Mouse (Mus musculus) midbrain, embryonic 16.5 days (tissue): ENCODE measurements around the gene Fhdc1. TPM values are rescaled to one million over a fixed set of nuclear protein-coding genes. Genes with fewer than 3 reads are reported as not detected.

Experiments
- ATAC-seq: fragments of 200-750 bp; cut with Nextera tagmentation; 2 replicates; pipeline ENCODE4 v1.8.0; 2017; ENCODE audit warnings: moderate TSS enrichment
- H3K27ac ChIP-seq: fragments of 300-500 bp; sonication (generic); 2 replicates; pipeline ENCODE4 v1.5.1; 2014; ENCODE audit warnings: mild to moderate bottlenecking, low read length, mixed read lengths
- H3K27me3 ChIP-seq: fragments of 300-500 bp; sonication (generic); 2 replicates; pipeline ENCODE4 v1.6.1; 2014; ENCODE audit warnings: low read depth, low read length, mixed read lengths; ENCODE audit not compliant: control insufficient read depth, insufficient read depth
- H3K36me3 ChIP-seq: fragments of 300-500 bp; sonication (generic); 2 replicates; pipeline ENCODE4 v1.6.1; 2014; ENCODE audit warnings: mild to moderate bottlenecking, low read length, moderate library complexity, mixed read lengths; ENCODE audit not compliant: control insufficient read depth, insufficient read depth
- H3K4me1 ChIP-seq: fragments of 300-500 bp; sonication (generic); 2 replicates; pipeline ENCODE4 v1.6.1; 2014; ENCODE audit warnings: mild to moderate bottlenecking, low read length, mixed read lengths; ENCODE audit not compliant: control insufficient read depth, insufficient read depth
- H3K4me2 ChIP-seq: fragments of 300-500 bp; sonication (generic); 2 replicates; pipeline ENCODE4 v1.6.1; 2014; ENCODE audit warnings: mild to moderate bottlenecking, low read length, mixed read lengths
- H3K4me3 ChIP-seq: fragments of 300-500 bp; sonication (generic); 2 replicates; pipeline ENCODE4 v1.5.1; 2014; ENCODE audit warnings: low read depth, mild to moderate bottlenecking, low read length, moderate library complexity, mixed read lengths
- H3K9ac ChIP-seq: fragments of 300-500 bp; sonication (generic); 2 replicates; pipeline ENCODE4 v1.6.1; 2014; ENCODE audit warnings: low read depth, low read length, mixed read lengths
- H3K9me3 ChIP-seq: fragments of 300-500 bp; sonication (generic); replicated peaks from 2 replicates; pipeline ENCODE4 v1.6.1; 2014; ENCODE audit warnings: mild to moderate bottlenecking, low read length, mixed read lengths; ENCODE audit not compliant: control insufficient read depth, poor library complexity, severe bottlenecking
- WGBS: fragments of 180-500 bp; shearing (Covaris S2); extraction: QIAGEN DNeasy Blood & Tissue Kit; methylation state at CpG from one replicate; pipeline ENCODE4 v1.1.7; 2014; 5-methylcytosine and 5-hydroxymethylcytosine counted together
- polyA plus RNA-seq: library from polyadenylated mRNA; unstranded; fragments of >200 nt; fragmentation: Nextera tagmentation; extraction: Ambion mirVana; gene quantifications from 2 replicates; pipeline ENCODE4 v1.2.1, GENCODE M21; 2015

Gene Fhdc1
- polyA plus RNA-seq, 1 experiment from 2014 or later: 3.5 TPM

- no peak for ATAC-seq
Measured at GRCm38 (mm10) chr3:84467419-84468110, 12.7 kb downstream of the Fhdc1 start.

GRCm38 (mm10) chr3:84465822-84466500 is 14.3 kb downstream of the Fhdc1 start:
- H3K4me3 ChIP-seq: no peak overlapping the region
- WGBS: 76% methylated on average over 6 of the region's 6 CpGs
- H3K27ac ChIP-seq: no peak overlapping the region
- no peak for ATAC-seq
- no peak overlapping the region for H3K9ac ChIP-seq
- no peaks in the 10 kb centered on the region for H3K4me1 ChIP-seq
- no peaks in the 10 kb centered on the region for H3K9me3 ChIP-seq
- H3K4me2 ChIP-seq: no peak overlapping the region
- 0 out of 2 replicates have a peak, but pooled peaks cover 2% of the 10 kb centered on the region for H3K36me3 ChIP-seq
- no peaks in the 10 kb centered on the region for H3K27me3 ChIP-seq

More at GRCm38 (mm10) chr3:84467419-84468110, 12.7 kb downstream of the Fhdc1 start:
- 55% methylated on average over 10 of the region's 10 CpGs for WGBS
- Histone ChIP-seq H3K9me3 (no peaks in the 10 kb centered on the region), H3K4me3 (no peak overlapping the region), H3K27ac (no peak overlapping the region), H3K4me1 (no peaks in the 10 kb centered on the region; the same call in 1 of the 2 replicates), H3K4me2 (no peak overlapping the region), H3K36me3 (0 out of 2 replicates have a peak, but pooled peaks cover 2% of the 10 kb centered on the region), H3K9ac (no peak overlapping the region), H3K27me3 (no peaks in the 10 kb centered on the region)

- Histone ChIP-seq H3K4me3 (no peak overlapping the region), H3K36me3 (no peaks in the 10 kb centered on the region), H3K9ac (no peak overlapping the region), H3K4me2 (no peak overlapping the region), H3K27me3 (no peaks in the 10 kb centered on the region), H3K9me3 (no peaks in the 10 kb centered on the region), H3K27ac (no peak overlapping the region), H3K4me1 (no peaks in the 10 kb centered on the region)
- 28% methylated on average over 4 of the region's 4 CpGs for WGBS
- ATAC-seq: no peak
Measured at GRCm38 (mm10) chr3:84461687-84462086, 18.5 kb downstream of the Fhdc1 start.

- no peaks in the 10 kb centered on the region for H3K4me1 ChIP-seq
- H3K36me3 ChIP-seq: no peaks in the 10 kb centered on the region
- no peak for ATAC-seq
- H3K27me3 ChIP-seq: no peaks in the 10 kb centered on the region
- H3K9ac ChIP-seq: no peak overlapping the region
- 45% methylated on average over 12 of the region's 12 CpGs for WGBS
- H3K4me2 ChIP-seq: no peak overlapping the region
- no peak overlapping the region for H3K27ac ChIP-seq
- no peaks in the 10 kb centered on the region for H3K9me3 ChIP-seq
- H3K4me3 ChIP-seq: no peak overlapping the region
Measured at GRCm38 (mm10) chr3:84460952-84461351, 19.3 kb downstream of the Fhdc1 start.

GRCm38 (mm10) chr3:84460499-84460898 is 19.7 kb downstream of the Fhdc1 start:
- no peak overlapping the region for H3K4me3 ChIP-seq
- no peak overlapping the region for H3K4me2 ChIP-seq
- H3K36me3 ChIP-seq: no peaks in the 10 kb centered on the region
- H3K27ac ChIP-seq: no peak overlapping the region
- H3K9ac ChIP-seq: no peak overlapping the region
- no peaks in the 10 kb centered on the region for H3K9me3 ChIP-seq
- H3K27me3 ChIP-seq: no peaks in the 10 kb centered on the region
- peak; percentile 31; the same call in 1 of the 2 replicates for ATAC-seq
- no peaks in the 10 kb centered on the region for H3K4me1 ChIP-seq
- WGBS: 40% methylated on average over 3 of the region's 3 CpGs

- no peaks in the 10 kb centered on the region for H3K4me1 ChIP-seq
- WGBS: 79% methylated on average over 12 of the region's 12 CpGs
- no peak for ATAC-seq
Measured at GRCm38 (mm10) chr3:84455733-84456417, 24.4 kb downstream of the Fhdc1 start.

GRCm38 (mm10) chr3:84450651-84451050 is 29.6 kb downstream of the Fhdc1 start:
- Histone ChIP-seq H3K36me3 (no peaks in the 10 kb centered on the region), H3K4me2 (no peak overlapping the region), H3K4me1 (no peaks in the 10 kb centered on the region), H3K9ac (no peak overlapping the region), H3K27ac (no peak overlapping the region), H3K9me3 (no peaks in the 10 kb centered on the region), H3K27me3 (no peaks in the 10 kb centered on the region), H3K4me3 (no peak overlapping the region)
- WGBS: 66% methylated on average over 2 of the region's 3 CpGs
- no peak for ATAC-seq

More at GRCm38 (mm10) chr3:84455733-84456417, 24.4 kb downstream of the Fhdc1 start:
- Histone ChIP-seq H3K36me3 (no peaks in the 10 kb centered on the region), H3K4me3 (no peak overlapping the region), H3K27ac (no peak overlapping the region), H3K9me3 (no peaks in the 10 kb centered on the region), H3K4me2 (no peak overlapping the region), H3K27me3 (no peaks in the 10 kb centered on the region), H3K9ac (no peak overlapping the region)

- H3K9ac ChIP-seq: no peak overlapping the region
- H3K27ac ChIP-seq: no peak overlapping the region
- no peak for ATAC-seq
- no peaks in the 10 kb centered on the region for H3K4me1 ChIP-seq
- no peaks in the 10 kb centered on the region for H3K36me3 ChIP-seq
- WGBS: 87% methylated on average over 9 of the region's 9 CpGs
- no peak overlapping the region for H3K4me2 ChIP-seq
- no peak overlapping the region for H3K4me3 ChIP-seq
- H3K9me3 ChIP-seq: no peaks in the 10 kb centered on the region
- H3K27me3 ChIP-seq: no peaks in the 10 kb centered on the region
Measured at GRCm38 (mm10) chr3:84449015-84449414, 31.2 kb downstream of the Fhdc1 start.

GRCm38 (mm10) chr3:84447803-84448202 is 32.4 kb downstream of the Fhdc1 start:
- Histone ChIP-seq H3K36me3 (no peaks in the 10 kb centered on the region), H3K4me1 (no peaks in the 10 kb centered on the region), H3K9ac (no peak overlapping the region), H3K9me3 (no peaks in the 10 kb centered on the region), H3K4me3 (no peak overlapping the region), H3K27ac (no peak overlapping the region), H3K27me3 (no peaks in the 10 kb centered on the region), H3K4me2 (no peak overlapping the region)
- 60% methylated on average over 5 of the region's 5 CpGs for WGBS
- ATAC-seq: no peak
